Mouse (Mus musculus): ENCODE data around the gene Zfand3. TPM values are rescaled to one million over a fixed set of nuclear protein-coding genes. Genes with fewer than 3 reads are reported as not detected.

Gene Zfand3
- 10 to 100 TPM; 17.4 to 33.0 (median 17.9) TPM for polyA plus RNA-seq (2017; shearing (Covaris generic))

DNA sequence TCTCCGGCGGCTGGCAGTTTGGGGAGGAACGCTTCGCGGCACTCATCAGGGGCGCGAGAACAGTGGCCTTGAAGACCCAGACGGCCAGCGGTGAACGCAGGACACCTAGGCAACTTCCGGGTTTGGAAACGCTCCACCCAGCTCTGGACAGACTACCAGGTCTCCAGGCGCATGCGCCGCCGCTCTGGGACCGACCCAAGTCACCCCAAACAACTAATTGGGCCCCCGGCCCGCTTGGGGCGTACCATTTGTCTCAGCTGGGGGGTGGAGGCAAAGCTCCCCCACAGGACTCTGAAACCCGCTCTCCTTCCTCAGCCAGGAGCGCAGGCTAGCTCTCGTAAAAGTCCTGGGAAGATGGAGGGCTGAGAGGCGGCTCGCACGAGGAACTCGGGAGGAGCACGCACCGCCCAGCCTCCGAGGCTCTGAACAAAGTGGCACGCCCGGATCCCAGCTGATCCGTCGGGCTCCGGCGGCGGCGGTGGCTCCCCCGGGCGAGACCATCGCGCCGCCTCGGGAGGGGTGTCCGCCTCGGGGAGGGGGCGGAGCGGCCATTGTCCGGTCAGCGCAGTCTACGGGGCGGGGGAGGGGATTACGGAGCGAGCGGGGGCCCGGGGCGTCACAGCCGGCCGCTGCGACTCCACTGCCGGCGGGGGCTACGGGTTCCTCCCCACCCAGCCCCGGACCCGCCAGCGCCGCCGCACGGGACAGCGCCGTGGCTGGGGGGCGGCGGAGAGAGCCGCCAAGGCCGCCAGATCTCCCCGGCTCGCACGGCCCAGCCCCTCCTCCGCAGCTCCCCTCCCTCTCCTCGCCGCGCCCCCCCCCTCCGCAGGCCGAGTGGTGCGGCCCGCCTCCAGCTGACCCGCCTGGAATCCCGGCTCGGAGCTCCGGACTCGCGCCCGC lies at the start of gene Zfand3:
Gene Zfand3, plus strand, starts transcription at position 531 of the 900 bp plus-strand sequence.
- ATAC-seq: peak; percentile 72

DNA sequence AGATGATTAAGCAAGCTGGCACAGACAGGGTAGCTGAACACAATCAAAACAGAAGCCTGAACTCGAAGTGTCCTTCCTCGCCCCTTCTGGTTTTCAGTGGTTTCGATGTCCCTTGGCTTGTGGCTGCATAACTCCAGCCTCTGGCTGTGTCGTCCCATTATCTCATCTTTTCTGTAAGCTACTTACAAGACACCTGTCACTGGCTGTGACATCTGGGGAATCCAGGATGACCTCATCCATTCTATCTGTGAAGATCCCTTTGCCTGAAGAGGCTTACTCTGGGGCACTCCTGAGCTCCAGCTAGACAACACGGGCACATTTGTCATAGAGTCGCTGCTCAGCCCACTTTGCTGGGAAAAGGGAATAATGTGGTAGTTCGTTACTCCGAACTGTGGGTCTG lies 48.7 kb upstream of the Zfand3 start:
- no peak for ATAC-seq

DNA sequence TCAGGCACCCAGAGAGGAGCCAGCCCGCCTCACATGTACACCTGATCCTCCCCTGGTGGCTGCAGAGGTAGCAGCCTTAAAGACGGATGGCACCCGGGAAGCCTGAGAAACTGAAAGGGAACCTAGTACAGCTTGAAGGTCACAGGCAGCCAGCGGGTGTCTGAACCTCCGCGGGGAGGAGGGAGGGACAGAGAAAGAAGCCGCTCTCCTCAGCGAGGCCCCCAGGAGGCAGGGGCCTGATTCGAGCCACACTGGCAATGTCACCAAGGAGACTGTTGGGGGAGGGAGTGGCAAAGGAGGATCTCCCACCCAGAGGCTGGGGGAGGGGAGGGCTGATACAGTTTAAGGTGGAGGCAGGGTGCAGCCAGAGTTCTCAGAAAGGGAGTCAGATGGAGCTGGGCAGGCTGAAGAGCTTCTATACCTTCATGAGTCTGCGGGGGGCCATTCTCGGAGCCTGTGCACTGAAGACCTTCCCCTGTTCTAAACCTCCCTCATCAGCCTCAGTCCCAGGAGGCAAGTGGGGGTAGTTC lies 40.7 kb upstream of the Zfand3 start:
- peak; percentile 54 for ATAC-seq

DNA sequence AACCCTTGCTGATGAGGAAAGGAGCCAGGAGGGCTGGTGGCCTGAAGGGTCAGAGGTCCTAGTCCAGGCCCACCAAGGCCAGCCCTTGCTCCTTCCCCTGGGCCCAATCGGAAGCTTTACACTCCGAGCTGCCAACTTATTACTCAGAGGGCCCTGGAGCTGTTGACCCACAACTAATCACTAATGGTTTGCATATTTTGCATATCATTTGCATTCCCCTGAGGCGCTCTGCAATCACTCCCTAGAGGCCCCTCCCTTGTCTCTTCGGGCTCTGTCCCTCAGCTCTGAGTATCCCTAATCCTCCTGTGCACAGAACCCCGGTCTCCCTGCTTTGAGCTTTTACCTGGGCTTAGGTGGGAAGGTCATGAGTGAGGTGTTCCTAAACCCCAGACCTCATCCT lies 39.0 kb upstream of the Zfand3 start:
- ATAC-seq: no peak

DNA sequence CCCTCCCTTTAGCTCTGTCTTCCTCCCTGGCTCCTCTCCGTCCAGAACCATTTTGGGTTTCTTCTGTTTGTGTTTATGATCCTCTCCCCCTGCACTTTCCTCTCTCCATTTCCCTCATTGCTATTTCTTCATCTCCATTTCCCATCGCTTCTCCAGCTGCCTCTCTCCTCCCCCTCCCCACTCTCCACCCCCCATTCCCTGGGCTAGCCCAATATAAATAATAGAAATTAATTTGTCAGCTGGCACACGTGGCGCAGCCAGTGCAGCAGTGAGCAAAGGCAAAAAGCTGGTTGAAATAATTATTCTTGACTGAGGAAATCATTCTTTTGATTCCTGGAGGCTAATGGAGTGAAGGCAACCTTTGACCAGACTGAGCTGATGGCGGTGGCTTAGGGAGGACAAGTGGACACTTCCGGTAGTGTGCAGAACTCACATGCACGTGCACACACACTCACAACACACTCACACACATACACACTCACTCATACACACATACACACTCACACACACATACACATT lies 34.4 kb upstream of the Zfand3 start, which contains the start of gene Mdga1:
Gene Mdga1, minus strand, starts transcription at position 51 of the 519 bp plus-strand sequence.
- no peak for ATAC-seq

DNA sequence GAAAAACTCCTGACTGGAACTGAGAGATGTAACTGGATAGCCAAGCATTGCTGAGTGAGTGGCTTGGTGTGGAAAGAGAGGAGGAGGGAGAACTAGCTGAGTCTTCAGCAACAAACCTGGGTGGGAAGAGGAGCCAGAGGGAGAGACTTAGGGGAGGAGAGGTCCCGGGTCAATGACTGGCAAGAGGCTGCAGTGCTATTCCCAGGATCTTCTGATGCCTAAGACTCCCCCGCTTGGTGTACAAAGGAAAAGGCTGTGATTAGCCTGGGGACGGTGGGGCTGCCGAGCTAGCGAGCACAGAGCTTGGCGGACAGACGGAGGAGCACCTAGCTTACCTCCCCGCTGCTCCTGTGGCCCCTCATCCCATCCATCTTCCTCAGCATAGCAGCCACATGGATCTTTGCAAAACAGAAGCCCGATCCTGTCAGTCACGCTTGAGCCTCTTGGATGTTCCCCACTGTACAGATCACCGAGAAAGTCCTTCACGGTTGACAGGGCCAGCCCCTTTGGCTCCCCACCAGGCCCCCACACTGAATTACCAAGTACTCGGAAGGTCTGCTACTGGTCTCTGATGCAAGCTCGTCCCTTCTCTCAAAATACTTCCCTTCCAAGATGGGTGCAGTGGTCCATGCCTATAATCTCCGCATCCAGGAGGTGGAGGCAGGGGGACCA lies 32.6 kb upstream of the Zfand3 start:
- ATAC-seq: no peak

DNA sequence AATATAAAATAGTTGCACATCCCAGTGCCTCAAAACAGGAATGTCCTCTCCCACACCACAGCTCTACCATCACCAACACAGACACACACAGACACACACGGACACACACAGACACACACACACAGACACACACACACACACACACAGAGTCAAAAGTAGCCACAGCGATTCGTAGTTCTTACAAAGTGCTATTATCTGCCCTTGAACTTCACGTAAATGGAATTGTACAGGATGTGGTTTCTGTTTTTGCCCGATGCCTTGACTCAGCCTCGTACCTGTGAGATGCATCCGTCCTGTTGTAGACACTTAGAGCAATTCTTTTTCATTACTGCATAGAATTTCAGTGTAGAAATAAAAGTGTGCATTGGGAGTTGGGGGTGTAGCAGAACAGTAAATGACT lies 31.3 kb upstream of the Zfand3 start:
- peak; percentile 95 for ATAC-seq

DNA sequence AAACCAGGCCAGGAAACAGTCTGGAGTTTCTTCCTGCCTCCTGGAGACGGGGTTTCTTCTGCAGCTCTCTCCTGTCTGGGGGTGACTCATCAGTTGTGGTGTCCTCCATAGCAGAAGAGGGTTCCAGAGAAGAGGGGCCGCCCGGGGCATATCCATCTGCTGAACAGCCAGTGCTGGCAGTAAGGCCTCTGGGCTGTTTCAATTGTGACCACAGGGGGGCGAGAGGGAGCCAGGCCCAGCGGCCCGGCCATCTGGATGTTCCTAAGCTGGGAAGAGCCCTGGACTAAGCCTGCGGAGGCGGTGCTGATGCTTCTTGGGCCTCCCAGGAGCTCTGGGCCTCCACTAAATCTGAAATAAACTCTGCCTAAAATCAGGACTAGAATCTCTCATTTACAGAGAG lies 28.8 kb upstream of the Zfand3 start:
- ATAC-seq: peak; percentile 39

DNA sequence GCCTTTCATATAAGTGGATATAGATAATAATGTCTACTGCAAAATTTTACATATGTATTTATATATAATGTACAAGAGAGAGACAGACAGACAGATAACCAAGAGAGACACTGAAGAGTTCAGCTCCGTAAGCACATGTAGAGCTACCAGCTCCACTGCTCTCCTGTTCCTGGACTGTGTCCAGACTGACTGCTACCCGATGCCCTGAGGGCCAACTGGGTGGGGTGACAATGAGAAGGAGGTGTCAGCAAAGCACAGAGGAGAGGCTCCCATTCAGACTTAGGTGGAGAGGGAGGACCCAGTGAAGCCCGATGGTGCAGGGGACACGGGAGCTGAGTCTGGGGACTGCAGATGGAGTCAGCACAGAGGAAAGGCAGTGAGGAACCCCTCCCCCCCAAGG lies 25.5 kb upstream of the Zfand3 start:
- no peak for ATAC-seq

DNA sequence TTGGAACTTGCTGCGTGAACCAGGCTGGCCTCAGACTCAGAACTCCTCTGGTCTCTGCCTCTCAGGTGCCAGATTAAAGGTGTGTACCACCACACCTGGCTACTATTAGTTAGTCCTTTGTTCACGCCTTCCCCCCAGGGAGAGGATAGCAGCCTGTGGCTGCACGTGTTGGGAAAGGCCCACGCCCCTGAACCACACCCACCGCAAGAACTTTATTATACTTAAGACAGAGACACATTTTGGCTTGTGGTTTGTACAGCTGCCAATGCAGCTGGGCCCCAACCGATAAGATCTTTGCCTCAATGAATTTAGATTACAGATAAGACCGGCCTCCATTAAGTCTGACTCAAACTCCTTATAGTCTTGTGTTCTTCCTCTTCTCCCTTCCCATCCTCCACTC lies 24.7 kb upstream of the Zfand3 start:
- peak; percentile 41 for ATAC-seq

DNA sequence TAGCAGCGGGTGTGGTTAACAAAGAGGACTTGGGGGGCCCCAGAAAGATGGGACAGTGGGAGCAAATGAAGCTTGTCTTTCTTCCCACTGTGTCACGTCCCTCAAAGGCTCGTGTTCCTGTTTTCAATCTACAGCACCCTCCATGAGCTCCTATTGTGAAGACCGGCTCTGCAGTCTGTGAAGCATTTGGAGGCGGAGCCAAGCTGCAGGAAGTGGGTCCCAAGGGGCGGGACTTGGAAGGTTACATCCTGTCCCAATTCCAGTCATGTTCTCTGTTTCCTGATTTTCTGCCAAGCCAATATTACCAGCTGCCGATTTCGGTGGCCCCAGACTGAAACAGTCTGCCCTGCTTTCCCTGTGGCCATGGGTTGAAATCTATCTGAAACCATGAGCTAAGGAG lies 23.0 kb upstream of the Zfand3 start:
- ATAC-seq: no peak

DNA sequence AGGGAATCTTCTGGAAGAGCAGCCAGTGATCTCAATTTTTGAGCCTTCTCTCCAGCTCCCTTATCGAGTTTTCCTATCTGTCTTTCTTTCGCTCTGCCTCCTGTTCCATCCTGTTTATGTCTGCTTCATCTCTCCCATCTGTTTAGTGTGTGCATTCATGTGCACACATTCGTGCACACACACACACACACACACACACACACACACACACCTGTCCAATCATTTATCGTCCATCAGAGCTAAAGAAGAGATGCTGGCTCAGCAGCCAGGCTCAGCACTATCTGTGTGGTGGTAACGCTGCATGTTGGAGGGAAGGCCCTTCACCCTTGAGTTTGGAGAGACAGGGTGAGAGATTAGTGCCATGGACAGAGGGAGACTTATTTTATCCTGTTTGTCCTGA lies 21.3 kb upstream of the Zfand3 start:
- ATAC-seq: no peak

DNA sequence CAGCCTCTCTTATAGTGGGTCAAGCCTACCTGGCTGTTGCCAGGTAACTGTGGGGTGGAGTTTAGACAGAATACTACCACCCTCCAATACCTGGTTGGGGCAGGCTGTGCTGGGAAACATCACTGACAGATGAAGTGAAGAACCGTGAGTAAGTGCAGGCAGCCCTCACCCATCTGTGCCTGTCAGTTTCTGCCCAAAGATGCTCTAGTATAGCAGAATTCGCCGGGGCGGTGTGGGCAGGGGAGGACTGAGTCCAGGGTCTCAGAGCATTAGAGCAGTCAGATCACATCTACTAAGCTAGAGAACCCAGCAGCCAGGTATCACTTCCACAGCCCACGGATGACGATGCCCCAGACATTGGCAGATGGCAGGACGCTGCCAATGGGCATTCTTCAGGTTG lies 19.6 kb upstream of the Zfand3 start:
- no peak for ATAC-seq

DNA sequence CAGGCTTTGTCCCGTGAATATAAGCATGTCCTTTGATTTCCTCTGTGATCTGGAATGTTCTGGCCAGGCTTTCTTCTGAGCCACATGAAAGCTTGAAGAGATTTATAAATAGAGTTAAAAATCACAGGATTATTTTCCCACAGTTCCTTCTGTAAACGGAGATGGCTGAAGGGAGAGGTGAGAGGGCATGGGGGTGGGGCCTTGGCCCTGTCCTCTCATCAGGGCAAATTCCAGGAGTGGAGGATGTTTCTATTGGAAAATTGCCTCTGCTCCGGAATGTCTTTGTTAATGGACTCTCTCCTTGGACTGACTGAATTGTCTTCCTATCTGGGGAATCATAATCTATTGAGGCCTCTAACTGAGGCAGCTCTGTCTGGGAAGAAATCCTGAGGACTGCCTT lies 19.0 kb upstream of the Zfand3 start:
- no peak for ATAC-seq

DNA sequence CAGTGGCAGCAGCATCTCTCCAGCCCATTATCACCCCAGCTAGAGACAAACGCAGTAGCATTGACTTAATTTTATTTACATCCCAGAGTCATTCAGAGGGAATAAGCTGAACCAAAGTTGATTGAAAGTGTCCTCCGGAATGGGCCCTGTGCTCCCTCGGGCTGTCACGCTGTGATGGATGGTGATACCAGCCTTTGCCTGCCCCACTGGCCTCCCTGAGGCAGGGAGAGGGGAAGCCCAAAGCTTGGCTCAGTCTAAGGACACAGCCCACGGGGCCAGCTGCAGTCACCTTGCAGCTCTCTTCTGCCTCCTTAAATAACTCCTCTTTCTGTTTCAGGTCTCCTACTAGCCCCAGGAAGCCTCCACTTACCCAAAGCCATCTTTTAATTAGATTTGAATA lies 16.4 kb upstream of the Zfand3 start:
- ATAC-seq: no peak

DNA sequence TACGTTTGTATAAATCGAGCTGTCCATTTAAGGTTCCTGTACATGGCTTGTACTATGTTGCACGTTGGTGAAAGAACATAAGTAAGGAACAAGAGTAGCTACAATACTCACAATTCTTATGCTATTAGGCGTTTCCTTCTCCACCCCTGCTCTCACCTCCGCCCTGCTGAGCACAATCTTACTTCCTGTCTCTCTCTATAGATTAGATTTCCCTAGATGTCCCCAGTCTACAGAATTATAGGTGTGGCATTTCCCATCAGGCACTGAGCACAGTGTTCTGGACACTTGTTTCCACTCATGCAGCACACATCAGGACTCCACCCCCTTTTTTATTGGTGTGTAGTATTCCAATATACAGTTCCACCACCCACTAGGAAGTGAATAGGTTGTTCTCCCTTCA lies 14.9 kb upstream of the Zfand3 start:
- ATAC-seq: no peak

DNA sequence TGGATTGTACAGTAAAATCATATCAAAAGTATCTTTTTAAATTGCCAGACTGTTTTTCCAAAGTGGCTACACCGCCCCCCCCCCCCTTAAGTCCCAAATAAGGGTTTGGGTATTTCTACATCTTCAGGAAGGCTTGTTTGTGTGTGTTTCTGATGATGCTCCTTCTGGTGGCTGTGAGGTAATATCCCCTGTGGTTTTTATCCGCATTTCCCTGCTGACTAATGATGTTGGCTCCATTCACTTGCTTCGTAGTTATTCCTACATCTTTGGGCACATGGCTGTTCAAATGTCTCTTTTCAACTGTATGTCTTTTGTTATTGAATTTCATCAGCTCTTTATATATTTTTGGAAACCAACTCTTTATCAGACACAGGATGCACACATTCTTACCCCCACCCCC lies 14.4 kb upstream of the Zfand3 start:
- ATAC-seq: no peak

DNA sequence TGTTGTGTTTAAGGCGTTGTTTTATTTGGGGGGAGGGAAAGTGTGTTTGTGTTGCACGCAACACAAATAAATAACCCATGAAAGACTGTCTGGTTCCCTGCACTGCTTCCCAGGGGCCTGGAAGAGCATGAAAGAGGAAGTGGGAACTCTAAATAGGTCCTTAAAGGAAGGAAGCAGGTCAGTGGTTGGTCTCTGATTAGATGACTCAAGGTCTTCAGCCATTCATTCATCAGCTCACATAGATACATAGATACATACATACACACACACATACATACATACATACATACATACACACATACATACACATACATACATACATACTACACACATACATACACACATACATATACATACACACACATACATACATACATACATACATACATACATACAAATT lies 13.7 kb upstream of the Zfand3 start:
- ATAC-seq: no peak

DNA sequence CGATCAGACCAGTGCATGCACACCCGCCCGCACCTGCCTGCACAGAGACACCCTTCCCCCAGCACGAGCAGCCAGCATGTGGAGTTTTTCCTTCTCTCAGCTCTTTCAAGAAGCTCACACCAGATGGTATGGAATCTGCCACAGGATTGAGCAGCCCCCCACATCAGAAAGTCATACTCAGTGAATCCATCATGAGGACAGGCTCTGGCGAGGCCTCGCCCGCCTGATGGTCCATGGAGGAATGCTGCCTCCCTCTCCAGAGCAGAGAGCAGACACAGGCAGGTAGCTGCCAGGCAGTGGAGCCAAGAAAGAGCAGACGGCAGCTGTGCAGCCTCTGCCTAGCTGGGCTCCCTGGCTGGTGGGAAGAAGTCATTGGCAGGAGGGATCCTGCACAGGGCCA lies 11.0 kb upstream of the Zfand3 start:
- no peak for ATAC-seq

DNA sequence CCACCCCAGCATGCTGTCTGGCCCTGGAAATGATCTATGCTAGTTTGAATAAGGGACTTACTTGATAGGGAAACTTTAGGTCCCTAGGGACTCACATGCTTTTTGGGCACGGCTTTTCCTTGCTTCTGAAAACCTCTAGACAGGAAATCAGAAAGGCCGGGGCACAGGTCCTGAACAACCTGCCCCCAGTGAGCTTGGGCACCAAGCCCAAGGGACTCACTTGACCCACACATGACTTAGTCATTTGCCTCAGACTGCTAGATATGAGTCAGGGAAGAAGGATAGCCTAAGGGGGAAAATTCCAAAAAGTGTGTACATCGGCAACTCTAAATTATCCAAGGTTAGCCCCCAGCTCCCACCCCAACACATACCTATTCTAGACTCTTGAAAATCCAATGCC lies 10.5 kb upstream of the Zfand3 start:
- ATAC-seq: no peak

DNA sequence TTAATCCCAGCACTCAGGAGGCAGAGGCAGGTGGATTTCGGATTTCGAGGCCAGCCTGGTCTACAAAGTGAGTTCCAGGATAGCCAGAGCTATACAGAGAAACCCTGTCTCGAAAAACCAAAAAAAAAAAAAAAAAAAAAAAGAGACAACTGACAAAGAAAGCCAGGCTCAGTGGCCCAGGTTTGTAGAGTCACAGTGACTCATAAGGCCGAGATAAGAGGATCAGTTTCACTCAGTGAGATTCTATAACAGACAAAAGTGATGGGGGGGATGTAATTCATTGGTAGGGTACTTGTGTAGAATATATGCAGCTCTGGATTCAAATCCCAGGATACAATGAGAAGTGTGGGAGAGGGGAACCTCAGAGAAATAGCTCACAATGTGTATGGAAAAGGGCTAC lies 10.1 kb upstream of the Zfand3 start:
- no peak for ATAC-seq

DNA sequence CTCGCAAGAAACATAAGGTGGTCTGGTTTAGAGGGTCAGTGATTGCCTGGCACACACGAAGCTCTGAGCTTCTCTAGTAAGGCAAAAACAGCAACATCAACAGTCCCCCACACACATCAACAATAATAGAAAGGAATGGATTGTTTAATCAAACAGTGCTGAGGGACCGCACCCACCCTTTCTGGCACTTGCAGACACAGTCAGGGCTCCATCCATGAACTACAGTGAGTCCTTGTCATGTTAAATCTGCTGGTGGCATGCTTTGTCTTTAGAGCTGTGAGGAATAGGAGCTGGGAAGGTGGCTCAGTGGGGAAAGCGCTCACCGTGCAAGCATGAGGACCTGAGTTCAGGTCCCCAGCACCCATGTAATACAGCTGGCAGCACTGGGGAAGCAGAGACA lies 8.5 kb upstream of the Zfand3 start:
- ATAC-seq: no peak

DNA sequence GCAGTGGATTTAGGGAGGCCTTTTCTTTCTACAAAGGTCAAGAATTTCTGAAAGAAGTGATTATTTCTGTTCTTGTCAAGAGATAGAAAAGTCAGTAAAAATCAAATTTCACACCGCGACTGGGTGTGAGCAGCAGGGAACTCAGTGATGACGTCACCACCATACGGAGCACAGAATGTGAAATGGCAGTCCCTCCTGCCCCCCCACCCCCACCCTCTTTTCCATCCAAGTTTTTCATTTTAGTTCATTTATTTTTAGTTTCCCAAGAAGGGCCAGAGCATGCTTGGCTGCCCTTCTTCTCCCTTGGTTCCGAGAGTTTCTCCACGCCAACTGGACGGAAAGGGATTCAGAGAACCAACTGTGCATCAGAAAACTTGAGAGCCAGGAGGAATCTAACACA lies 6.8 kb upstream of the Zfand3 start:
- ATAC-seq: no peak
